Mouse (Mus musculus): ENCODE measurements around the gene Cckbr.
"Not testable (repeated sequence)": the region's sequence is repeated elsewhere in the genome, so short reads cannot be mapped to it uniquely, and the experiment has no call there.

GRCm38 (mm10) chr7:105465505-105465904, 40.0 kb downstream of the Cckbr start:
- not testable (repeated sequence) for TF ChIP-seq CTCF (IDR thresholded peaks at IDR 0.05; ENCODE audit: insufficient read depth, low read length); POLR2A (IDR thresholded peaks at IDR 0.05; ENCODE audit: borderline replicate concordance, extremely low read depth, low read depth, low read length)

All from lung, adult 2 months (tissue).